Mouse (Mus musculus) myocyte (in vitro differentiated cells): ENCODE measurements around the gene Prkcz.

Experiments
- E2F4 ChIP-seq: IDR thresholded peaks from one replicate; pipeline ENCODE4 v1.6.1; 2011; ENCODE audit warnings: mild to moderate bottlenecking, control low read depth, moderate library complexity; ENCODE audit not compliant: insufficient read depth
- MAX ChIP-seq: IDR thresholded peaks from one replicate; pipeline ENCODE4 v1.6.1; 2011; ENCODE audit warnings: low read depth, mild to moderate bottlenecking, control low read depth
- MYOG ChIP-seq, 3 experiments: IDR thresholded peaks; one replicate each; pipeline ENCODE4 v1.6.1; 2011; ENCODE audit warnings: control low read depth in 2 of 3, low read depth in 2 of 3, mild to moderate bottlenecking in 2 of 3; ENCODE audit not compliant: insufficient read length in 2 of 3, control insufficient read depth in 1 of 3, insufficient read depth in 1 of 3
- POLR2A ChIP-seq: IDR thresholded peaks from one replicate; pipeline ENCODE4 v1.6.1; 2011; ENCODE audit warnings: low read depth, mild to moderate bottlenecking, control low read depth, moderate library complexity; ENCODE audit not compliant: insufficient read length
- POLR2AphosphoS2 ChIP-seq: IDR thresholded peaks from one replicate; pipeline ENCODE4 v1.6.1; 2011; ENCODE audit warnings: low read depth, control low read depth; ENCODE audit not compliant: insufficient read length

GRCm38 (mm10) chr4:155381974-155382373, 20.8 kb upstream of the Prkcz start:
- TF ChIP-seq MAX: no peak
- no peak for TF ChIP-seq POLR2AphosphoS2
- no peak for TF ChIP-seq POLR2A
- no peak for TF ChIP-seq E2F4
- TF ChIP-seq MYOG (IDR thresholded peaks at IDR 0.05; ENCODE audit: control insufficient read depth in 1 of 3, insufficient read depth in 1 of 3, insufficient read length in 2 of 3, low read depth in 2 of 3): no peak
